Mouse (Mus musculus) heart, postnatal 0 days (tissue): ENCODE measurements around the gene Nrg4.

Experiments used
- CTCF ChIP-seq: IDR thresholded peaks from 2 replicates; pipeline ENCODE4 v1.5.1; 2016; ENCODE audit warnings: antibody characterized with exemption, control low read depth, low read depth
- EP300 ChIP-seq: IDR thresholded peaks from 2 replicates; pipeline ENCODE4 v1.6.1; 2016; ENCODE audit warnings: antibody characterized with exemption, low read depth

DNA sequence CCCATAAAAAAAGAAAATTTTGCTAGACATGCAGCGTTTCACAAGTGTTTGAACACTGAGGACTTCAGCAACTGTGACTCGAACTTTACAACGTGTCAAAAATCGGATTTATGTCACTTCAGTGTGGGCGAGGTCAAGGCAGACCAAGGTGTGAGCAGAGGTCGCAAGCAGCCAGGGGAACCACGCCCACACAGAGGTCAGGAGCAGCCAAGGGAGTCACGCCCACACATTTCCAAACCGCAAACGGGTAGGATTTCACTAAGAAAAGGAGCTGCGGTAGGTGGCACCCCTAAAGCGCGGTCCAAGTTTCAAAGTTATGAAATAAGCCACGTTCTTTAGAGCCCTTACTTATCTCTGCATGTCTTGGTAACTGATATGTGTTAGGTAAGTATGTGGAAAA, 43.1 kb downstream of the Nrg4 start:
- no peak for TF ChIP-seq CTCF
- no peak for TF ChIP-seq EP300
